Mouse (Mus musculus) ovary, postnatal 14 days (tissue): ENCODE results near the gene Pih1d1.

Source experiments
- DNase-seq: peaks from one replicate; pipeline ENCODE4 v3.0.0; 2022; ENCODE audit warnings: low spot score

The Pih1d1 gene

GRCm38 (mm10) chr7:45193871-45194785 is 40.0 kb downstream of the Pih1d1 start:
- DNase-seq, result no peak

- DNase-seq, result no peak
Measured at GRCm38 (mm10) chr7:45195341-45196175, 41.5 kb downstream of the Pih1d1 start.

GRCm38 (mm10) chr7:45196176-45196535 is 42.1 kb downstream of the Pih1d1 start:
- no peak for DNase-seq

- no peak for DNase-seq
Measured at GRCm38 (mm10) chr7:45196994-45197393, 42.9 kb downstream of the Pih1d1 start.

- DNase-seq, result peak; percentile 57
Measured at GRCm38 (mm10) chr7:45198435-45198834, 44.3 kb downstream of the Pih1d1 start.

- no peak for DNase-seq
Measured at GRCm38 (mm10) chr7:45198961-45199360, 44.9 kb downstream of the Pih1d1 start.

- no peak for DNase-seq
Measured at GRCm38 (mm10) chr7:45202654-45203053, 48.6 kb downstream of the Pih1d1 start.

GRCm38 (mm10) chr7:45204380-45205143 is 50.5 kb downstream of the Pih1d1 start, which contains the start of gene Ccdc155:
Gene Ccdc155 (minus strand): TSS chr7:45204892.
- peak; percentile 72 for DNase-seq

GRCm38 (mm10) chr7:45208260-45208659 is 54.2 kb downstream of the Pih1d1 start:
- DNase-seq, result no peak
